Mouse (Mus musculus) 3T3-L1 (cell line): ENCODE data around the gene E130309D02Rik.
A peak's percentile ranks its signal among the peaks of the same experiment; 100 is the strongest.

Source experiments
- DNase-seq: peaks from one replicate; pipeline ENCODE4 v3.0.0-alpha.2; 2015; ENCODE audit warnings: low read depth, low spot score

Gene E130309D02Rik

GRCm38 (mm10) chr5:143268985-143269362 is 46.2 kb downstream of the E130309D02Rik start:
- DNase-seq, result no peak

GRCm38 (mm10) chr5:143266794-143267193 is 48.4 kb downstream of the E130309D02Rik start:
- DNase-seq, result no peak

- DNase-seq, result no peak
These were observed 49.8 kb downstream of the E130309D02Rik start for GRCm38 (mm10) chr5:143265409-143265808.

- DNase-seq, result peak; percentile 55
These were observed 50.5 kb downstream of the E130309D02Rik start for GRCm38 (mm10) chr5:143264689-143265088.

- DNase-seq, result no peak
These were observed 53.5 kb downstream of the E130309D02Rik start for GRCm38 (mm10) chr5:143261636-143262035.

GRCm38 (mm10) chr5:143255802-143256201 is 59.4 kb downstream of the E130309D02Rik start:
- DNase-seq, result no peak

GRCm38 (mm10) chr5:143255131-143255519 is 60.0 kb downstream of the E130309D02Rik start:
- no peak for DNase-seq

- no peak for DNase-seq
These were observed 60.6 kb downstream of the E130309D02Rik start for GRCm38 (mm10) chr5:143254487-143255130.

GRCm38 (mm10) chr5:143253881-143254486 is 61.2 kb downstream of the E130309D02Rik start:
- no peak for DNase-seq

GRCm38 (mm10) chr5:143253186-143253880 is 61.8 kb downstream of the E130309D02Rik start:
- no peak for DNase-seq

GRCm38 (mm10) chr5:143252791-143253185 is 62.4 kb downstream of the E130309D02Rik start:
- no peak for DNase-seq

GRCm38 (mm10) chr5:143252039-143252438 is 63.1 kb downstream of the E130309D02Rik start:
- DNase-seq, result no peak
